Mouse (Mus musculus) CH12.LX (cell line): ENCODE measurements around the gene Syt1. TPM values are rescaled to one million over a fixed set of nuclear protein-coding genes. Genes with fewer than 3 reads are reported as not detected.

Experiments
- DNase-seq: peaks from one replicate; pipeline ENCODE4 v3.0.0-alpha.2; 2013; ENCODE audit errors: extremely low read depth
- H3K27ac ChIP-seq: 2 replicates; pipeline ENCODE4 v1.5.1; 2012; ENCODE audit warnings: low read depth, mild to moderate bottlenecking, control low read depth, moderate library complexity; ENCODE audit not compliant: insufficient read depth
- H3K27me3 ChIP-seq: replicated peaks from 2 replicates; pipeline ENCODE3; 2012; ENCODE audit warnings: inconsistent platforms
- H3K36me3 ChIP-seq, 2 experiments: replicated peaks in 1 of 2; 2 replicates each; pipeline versions ENCODE3 to v1.6.1; 2012; ENCODE audit warnings: inconsistent platforms in 1 of 2, low read length in 1 of 2, mild to moderate bottlenecking in 1 of 2, mixed read lengths in 1 of 2, moderate library complexity in 1 of 2; ENCODE audit not compliant: control insufficient read depth in 1 of 2, insufficient read depth in 1 of 2
- H3K4me1 ChIP-seq, 2 experiments: 2 replicates each; pipeline ENCODE4 v1.6.1; 2012; ENCODE audit warnings: inconsistent platforms in 1 of 2, moderate library complexity in 1 of 2; ENCODE audit not compliant: insufficient read depth in 2 of 2, control insufficient read depth in 1 of 2
- H3K4me2 ChIP-seq: 2 replicates; pipeline ENCODE4 v1.6.1; 2012; ENCODE audit warnings: low read depth, mild to moderate bottlenecking, control low read depth; ENCODE audit not compliant: poor library complexity, insufficient read depth, severe bottlenecking
- H3K4me3 ChIP-seq, 3 experiments: fragments of 150-350 bp in 1 of 3; sonication (generic) in 1 of 3; replicated peaks in 1 of 3; 2 replicates each; pipeline versions ENCODE3 to v1.5.1; 2011 to 2012; ENCODE audit warnings: low read depth in 2 of 3, low read length in 2 of 3, mild to moderate bottlenecking in 2 of 3, moderate library complexity in 2 of 3, control low read depth in 1 of 3, improper control_type of control experiment in 1 of 3, inconsistent platforms in 1 of 3, mixed read lengths in 1 of 3; ENCODE audit not compliant: poor library complexity in 1 of 3
- H3K79me2 ChIP-seq: replicated peaks from 2 replicates; pipeline ENCODE4 v1.6.1; 2012; ENCODE audit warnings: mild to moderate bottlenecking, moderate library complexity; ENCODE audit not compliant: control insufficient read depth, poor library complexity, insufficient read depth, severe bottlenecking; ENCODE audit errors: extremely low read depth
- H3K9ac ChIP-seq: 2 replicates; pipeline ENCODE4 v1.6.1; 2012; ENCODE audit warnings: low read depth, mild to moderate bottlenecking, control low read depth, moderate library complexity; ENCODE audit not compliant: insufficient read depth
- H3K9me3 ChIP-seq: replicated peaks from 2 replicates; pipeline ENCODE3; 2012; ENCODE audit warnings: low read length, inconsistent platforms, mixed read lengths
- BHLHE40 ChIP-seq: IDR thresholded peaks from 2 replicates; pipeline ENCODE4 v1.6.1; 2011; ENCODE audit warnings: mild to moderate bottlenecking, low read depth, low read length, improper control_type of control experiment
- CHD2 ChIP-seq: IDR thresholded peaks from 2 replicates; pipeline ENCODE4 v1.6.1; 2011; ENCODE audit warnings: low read length, improper control_type of control experiment
- ELF1 ChIP-seq: IDR thresholded peaks from 2 replicates; pipeline ENCODE4 v1.6.1; 2014; ENCODE audit warnings: low read depth, mild to moderate bottlenecking, inconsistent platforms, low read length, improper control_type of control experiment
- EP300 ChIP-seq: IDR thresholded peaks from 2 replicates; pipeline ENCODE4 v1.6.1; 2011; ENCODE audit warnings: low read length, improper control_type of control experiment
- ETS1 ChIP-seq: conservative IDR thresholded peaks from 2 replicates; pipeline ENCODE4 v1.6.1; 2012; ENCODE audit warnings: low read depth, mild to moderate bottlenecking, inconsistent platforms, low read length, improper control_type of control experiment, moderate library complexity
- GABPA ChIP-seq: IDR thresholded peaks from 2 replicates; pipeline ENCODE4 v1.6.1; 2012; ENCODE audit warnings: low read depth, low read length, improper control_type of control experiment, inconsistent platforms; ENCODE audit not compliant: insufficient replicate concordance
- IRF4 ChIP-seq: IDR thresholded peaks from 2 replicates; pipeline ENCODE4 v1.6.1; 2014; ENCODE audit warnings: low read depth, mild to moderate bottlenecking, inconsistent platforms, low read length, improper control_type of control experiment
- JUN ChIP-seq: IDR thresholded peaks from 2 replicates; pipeline ENCODE4 v1.6.1; 2011; ENCODE audit warnings: low read depth, mild to moderate bottlenecking, low read length, improper control_type of control experiment, moderate library complexity; ENCODE audit not compliant: insufficient read depth
- JUND ChIP-seq: conservative IDR thresholded peaks from 2 replicates; pipeline ENCODE4 v1.6.1; 2011; ENCODE audit warnings: low read depth, low read length, improper control_type of control experiment
- MAZ ChIP-seq: IDR thresholded peaks from 2 replicates; pipeline ENCODE4 v1.6.1; 2012; ENCODE audit warnings: low read depth, mild to moderate bottlenecking, inconsistent platforms, low read length, improper control_type of control experiment, moderate library complexity
- MXI1 ChIP-seq: IDR thresholded peaks from 2 replicates; pipeline ENCODE4 v1.6.1; 2011; ENCODE audit warnings: mild to moderate bottlenecking, low read depth, low read length, improper control_type of control experiment
- MYC ChIP-seq: IDR thresholded peaks from 2 replicates; pipeline ENCODE4 v1.6.1; 2011; ENCODE audit warnings: low read depth, mild to moderate bottlenecking, improper control_type of control experiment, low read length
- NRF1 ChIP-seq: IDR thresholded peaks from 2 replicates; pipeline ENCODE4 v1.6.1; 2014; ENCODE audit warnings: low read depth, mild to moderate bottlenecking, inconsistent platforms, low read length, improper control_type of control experiment, moderate library complexity
- RCOR1 ChIP-seq: conservative IDR thresholded peaks from 2 replicates; pipeline ENCODE4 v1.6.1; 2012; ENCODE audit warnings: low read depth, mild to moderate bottlenecking, inconsistent platforms, low read length, improper control_type of control experiment
- SIN3A ChIP-seq: IDR thresholded peaks from 2 replicates; pipeline ENCODE4 v1.6.1; 2012; ENCODE audit warnings: low read length, improper control_type of control experiment, inconsistent platforms
- TCF12 ChIP-seq: IDR thresholded peaks from 2 replicates; pipeline ENCODE4 v1.6.1; 2014; ENCODE audit warnings: low read depth, mild to moderate bottlenecking, inconsistent platforms, low read length, improper control_type of control experiment
- UBTF ChIP-seq: IDR thresholded peaks from 2 replicates; pipeline ENCODE4 v1.6.1; 2012; ENCODE audit warnings: low read depth, mild to moderate bottlenecking, inconsistent platforms, low read length, improper control_type of control experiment, moderate library complexity
- USF1 ChIP-seq: IDR thresholded peaks from 2 replicates; pipeline ENCODE4 v1.6.1; 2014; ENCODE audit warnings: low read depth, mild to moderate bottlenecking, inconsistent platforms, low read length, improper control_type of control experiment
- ZKSCAN1 ChIP-seq: IDR thresholded peaks from 2 replicates; pipeline ENCODE4 v1.6.1; 2012; ENCODE audit warnings: low read depth, inconsistent platforms, low read length, improper control_type of control experiment, borderline replicate concordance
- ZMIZ1 ChIP-seq: IDR thresholded peaks from 2 replicates; pipeline ENCODE4 v1.6.1; 2012; ENCODE audit warnings: low read depth, mild to moderate bottlenecking, inconsistent platforms, low read length, improper control_type of control experiment
- ZNF384 ChIP-seq: IDR thresholded peaks from 2 replicates; pipeline ENCODE4 v1.6.1; 2012; ENCODE audit warnings: low read depth, low read length, improper control_type of control experiment, inconsistent platforms
- dilution Hi-C: fragments of 300-500 bp; cut with MboI; formaldehyde crosslinking; loops from 2 replicates; pipeline ENCODE4 v1.14.3; 2020; ENCODE audit warnings: low sequenced_read_pairs; ENCODE audit not compliant: extremely low pct_unique_long_range_greater_than_20kb, extremely low pct_ligation_motif_present
- in situ Hi-C: fragments of 300-500 bp; cut with MboI; formaldehyde crosslinking; loops from 3 replicates; pipeline ENCODE4 v1.14.3; 2019; ENCODE audit warnings: low sequenced_read_pairs, low pct_ligation_motif_present, low pct_unique_long_range_greater_than_20kb, mixed read lengths
- polyA plus RNA-seq: library from polyadenylated mRNA; unstranded; fragments of >175 nt; gene quantifications from 2 replicates; pipeline ENCODE4 v1.2.1, GENCODE M21; 2012; ENCODE audit warnings: low read depth; ENCODE audit not compliant: insufficient read length
- total RNA-seq, 2 experiments: library from RNA; depleted of rRNA; stranded (reverse); fragments of 300-350 nt in 1 of 2; fragments of >200 nt in 1 of 2; gene quantifications; 2 replicates each; pipeline ENCODE4 v1.2.3; 2012 to 2014

Gene Syt1
- total and polyA plus RNA-seq, 3 experiments: not detected

GRCm38 (mm10) chr10:108782817-108783216 lies 228.0 kb downstream of the Syt1 start:
- dilution Hi-C loops: no loop called here
- no peaks in the 10 kb centered on the region for H3K79me2 ChIP-seq
- DNase-seq: no peak
- H3K27me3 ChIP-seq: no peaks in the 10 kb centered on the region
- no peak overlapping the region for H3K4me3 ChIP-seq
- no peak overlapping the region for H3K4me2 ChIP-seq
- no peaks in the 10 kb centered on the region for H3K9me3 ChIP-seq
- no peak overlapping the region for H3K9ac ChIP-seq
- H3K36me3 ChIP-seq: no peaks in the 10 kb centered on the region
- in situ Hi-C loops: no loop called here
- H3K4me1 ChIP-seq: no peaks in the 10 kb centered on the region
- H3K27ac ChIP-seq: no peak overlapping the region
- TF ChIP-seq ZKSCAN1: no peak
- no peak for TF ChIP-seq ZMIZ1
- no peak for TF ChIP-seq USF1
- TF ChIP-seq SIN3A: no peak
- no peak for TF ChIP-seq JUND
- no peak for TF ChIP-seq CHD2
- no peak for TF ChIP-seq MYC
- no peak for TF ChIP-seq MXI1
- no peak for TF ChIP-seq ETS1
- TF ChIP-seq BHLHE40: no peak
- no peak for TF ChIP-seq NRF1
- TF ChIP-seq ZNF384: no peak
- no peak for TF ChIP-seq UBTF
- TF ChIP-seq RCOR1: no peak
- TF ChIP-seq MAZ: no peak
- no peak for TF ChIP-seq JUN
- no peak for TF ChIP-seq ELF1
- TF ChIP-seq TCF12: no peak
- no peak for TF ChIP-seq GABPA
- TF ChIP-seq IRF4: no peak
- TF ChIP-seq, all 38 proteins: peak for 0

- Histone ChIP-seq H3K4me3 (no peak overlapping the region), H3K4me1 (no peaks in the 10 kb centered on the region), H3K9ac (no peak overlapping the region), H3K27me3 (no peaks in the 10 kb centered on the region), H3K9me3 (no peaks in the 10 kb centered on the region), H3K4me2 (no peak overlapping the region), H3K36me3 (no peaks in the 10 kb centered on the region), H3K27ac (no peak overlapping the region), H3K79me2 (no peaks in the 10 kb centered on the region)
- in situ Hi-C loops: no loop called here
- TF ChIP-seq IRF4 (no peak), EP300 (no peak), JUN (no peak)
- DNase-seq: no peak
- dilution Hi-C loops: no loop called here
Observed at GRCm38 (mm10) chr10:108780614-108781013, 230.2 kb downstream of the Syt1 start.
